Comparison of ENCODE assay signal across 9 mouse cellular contexts in the genomic region with DNA sequence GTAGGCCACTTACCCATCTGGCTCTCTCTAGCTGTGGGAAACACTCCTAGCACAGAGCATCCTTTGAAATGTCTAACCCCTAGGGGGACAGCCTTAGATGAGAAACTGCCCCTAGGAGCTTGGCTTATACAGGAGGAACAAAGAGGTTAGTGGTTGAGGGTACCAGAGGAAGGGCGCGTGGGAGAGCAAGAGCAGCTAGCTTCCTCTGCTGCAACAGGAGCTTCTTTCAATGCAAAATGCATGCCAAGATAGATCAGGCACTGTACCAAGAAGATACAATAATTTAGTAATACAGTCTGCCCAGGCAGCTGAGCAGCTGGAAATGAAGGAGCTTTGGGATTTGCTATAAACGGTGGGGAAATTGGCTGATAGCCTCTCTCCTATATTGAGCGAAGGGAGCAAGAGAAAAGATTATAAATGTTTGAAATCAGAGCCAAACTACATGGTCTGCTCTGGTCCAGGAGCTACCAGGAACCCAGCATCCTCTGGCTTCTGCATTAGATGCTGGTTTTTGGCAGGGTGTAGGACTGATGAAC.
A peak's percentile ranks its signal among the peaks of the same experiment; 100 is the strongest.
DNase-seq lines count a peak whose midpoint lies in the region; ATAC-seq and TF ChIP-seq lines count a peak whose summit lies in the region.
"Had no signal": no experiment of that assay in that cellular context is flagged by ENCODE, and none has a peak within 500 bp of the region (broad histone marks: within the 10 kb centered on the region; RNA-seq: fewer than 3 reads in every experiment).

No protein-coding gene starts in this region.

- DNase-seq in forebrain, embryonic 10.5 days (ENCODE audit: extremely low spot score, low spot score) = no peak
- DNase-seq in layer of hippocampus, postnatal 25 days (ENCODE audit: extremely low spot score in 1 of 2, low spot score in 1 of 2) = peak; percentile 31 to 56
- peak; percentile 39 to 56 for DNase-seq in right cerebral cortex, adult 2 months (ENCODE audit: low spot score in 2 of 2)
- no peak for DNase-seq in kidney, adult 2 months
- no peak for DNase-seq in spleen, postnatal 14 days (ENCODE audit: low spot score in 2 of 2)
- DNase-seq in spleen, postnatal 36 days (ENCODE audit: low spot score in 2 of 2) = no peak

- no peaks in the 10 kb centered on the region for H3K36me3 ChIP-seq in forebrain, embryonic 15.5 days
- H3K36me3 ChIP-seq in forebrain, embryonic 10.5 days (replicated peaks) = no peaks in the 10 kb centered on the region
- H3K36me3 ChIP-seq in kidney, adult 2 months (ENCODE audit: control insufficient read depth, insufficient read depth, low read length) = no peaks in the 10 kb centered on the region
- H3K36me3 ChIP-seq: limb, embryonic 15.5 days had no signal

- 49% methylated on average over 4 of the region's 4 CpGs for WGBS in forebrain, embryonic 15.5 days
- WGBS in forebrain, embryonic 10.5 days = 75% methylated on average over 4 of the region's 4 CpGs
- WGBS in kidney, adult 2 months = 87% methylated on average over 4 of the region's 4 CpGs

- no peaks in the 10 kb centered on the region for H3K27me3 ChIP-seq in forebrain, embryonic 15.5 days
- no peaks in the 10 kb centered on the region for H3K27me3 ChIP-seq in forebrain, embryonic 10.5 days (ENCODE audit: poor library complexity, severe bottlenecking)
- H3K27me3 ChIP-seq in kidney, adult 2 months (replicated peaks; ENCODE audit: control insufficient read depth, insufficient read depth, low read length) = no peaks in the 10 kb centered on the region
- H3K27me3 ChIP-seq: limb, embryonic 15.5 days had no signal

- H3K27ac ChIP-seq in forebrain, embryonic 15.5 days (replicated peaks) = peak overlapping the region; percentile 79
- H3K27ac ChIP-seq in forebrain, embryonic 10.5 days = no peak overlapping the region
- H3K27ac ChIP-seq in kidney, adult 2 months (ENCODE audit: insufficient read depth, low read depth, low read length) = no peak overlapping the region
- H3K27ac ChIP-seq: limb, embryonic 15.5 days had no signal

- no peak overlapping the region for H3K4me2 ChIP-seq in forebrain, embryonic 15.5 days (replicated peaks)
- H3K4me2 ChIP-seq: limb, embryonic 15.5 days had no signal

- no peak overlapping the region for H3K4me3 ChIP-seq in forebrain, embryonic 15.5 days
- H3K4me3 ChIP-seq in forebrain, embryonic 10.5 days = no peak overlapping the region
- no peak overlapping the region for H3K4me3 ChIP-seq in kidney, adult 2 months (ENCODE audit: insufficient read depth, low read depth, low read length)
- H3K4me3 ChIP-seq: limb, embryonic 15.5 days had no signal

- peak; percentile 79 for ATAC-seq in forebrain, embryonic 15.5 days (replicated peaks)
- ATAC-seq in frontal cortex, adult (ENCODE audit: low TSS enrichment) = peak; percentile 50

- H3K9ac ChIP-seq in forebrain, embryonic 15.5 days (replicated peaks) = no peak overlapping the region
- H3K9ac ChIP-seq: limb, embryonic 15.5 days had no signal

- TF ChIP-seq POLR2A in kidney, adult 2 months (IDR thresholded peaks at IDR 0.05; ENCODE audit: low read depth, low read length) = no peak

- peaks cover 21% of the 10 kb centered on the region for H3K4me1 ChIP-seq in forebrain, embryonic 15.5 days
- peaks cover 5% of the 10 kb centered on the region; the same call in 1 of the 2 replicates for H3K4me1 ChIP-seq in forebrain, embryonic 10.5 days
- no peaks in the 10 kb centered on the region for H3K4me1 ChIP-seq in kidney, adult 2 months (ENCODE audit: control insufficient read depth, insufficient read depth, low read length)
- H3K4me1 ChIP-seq: limb, embryonic 15.5 days had no signal

- H3K9me3 ChIP-seq in forebrain, embryonic 15.5 days = no peaks in the 10 kb centered on the region
- no peaks in the 10 kb centered on the region for H3K9me3 ChIP-seq in forebrain, embryonic 10.5 days
- H3K9me3 ChIP-seq: limb, embryonic 15.5 days had no signal

- no peak for TF ChIP-seq CTCF in kidney, adult 2 months (conservative IDR thresholded peaks at IDR 0.05; ENCODE audit: insufficient read depth, insufficient read length, low read depth, low read length)

Comparison
In these comparisons a context has a peak if more than half of its experiments do, and no peak if none do; other contexts are left out.
1. DNase-seq: peak in layer of hippocampus, postnatal 25 days (2 of 2) and right cerebral cortex, adult 2 months (2 of 2); none in forebrain, embryonic 10.5 days (single experiment), kidney, adult 2 months (single experiment), spleen, postnatal 14 days (0 of 2) and spleen, postnatal 36 days (0 of 2).